Mouse (Mus musculus): ENCODE data around the gene Kcnma1. TPM values are rescaled to one million over a fixed set of nuclear protein-coding genes. Genes with fewer than 3 reads are reported as not detected.
A peak's percentile ranks its signal among the peaks of the same experiment; 100 is the strongest.

The Kcnma1 gene
- total RNA-seq, 2 experiments from 2014 or later = 131 to 138 TPM

- peak; percentile 21 to 71 for DNase-seq (ENCODE audit: low spot score in 2 of 2)
These were observed 539.2 kb downstream of the Kcnma1 start for GRCm38 (mm10) chr14:23475129-23475528.

- no peak for DNase-seq (ENCODE audit: low spot score in 2 of 2)
These were observed 544.2 kb downstream of the Kcnma1 start for GRCm38 (mm10) chr14:23470071-23470470.

- no peak for DNase-seq (ENCODE audit: low spot score in 2 of 2)
These were observed 549.2 kb downstream of the Kcnma1 start for GRCm38 (mm10) chr14:23465135-23465534.

GRCm38 (mm10) chr14:23458560-23458959 is 555.7 kb downstream of the Kcnma1 start:
- DNase-seq (ENCODE audit: low spot score in 2 of 2) = no peak

GRCm38 (mm10) chr14:23451681-23452080 is 562.6 kb downstream of the Kcnma1 start:
- DNase-seq (ENCODE audit: low spot score in 2 of 2) = no peak

GRCm38 (mm10) chr14:23437467-23437866 is 576.8 kb downstream of the Kcnma1 start:
- DNase-seq (ENCODE audit: low spot score in 2 of 2) = no peak

GRCm38 (mm10) chr14:23435861-23436260 is 578.4 kb downstream of the Kcnma1 start:
- DNase-seq (ENCODE audit: low spot score in 2 of 2) = no peak

GRCm38 (mm10) chr14:23430006-23430405 is 584.3 kb downstream of the Kcnma1 start:
- no peak for DNase-seq (ENCODE audit: low spot score in 2 of 2)

- DNase-seq (ENCODE audit: low spot score in 2 of 2) = peak in 1 of 2 experiments; percentile 35
These were observed 585.2 kb downstream of the Kcnma1 start for GRCm38 (mm10) chr14:23429043-23429442.

- no peak for DNase-seq (ENCODE audit: low spot score in 2 of 2)
These were observed 591.7 kb downstream of the Kcnma1 start for GRCm38 (mm10) chr14:23422481-23423040.

- DNase-seq (ENCODE audit: low spot score in 2 of 2) = peak in 1 of 2 experiments; percentile 10
These were observed 595.3 kb downstream of the Kcnma1 start for GRCm38 (mm10) chr14:23418955-23419354.

GRCm38 (mm10) chr14:23407051-23407450 is 607.2 kb downstream of the Kcnma1 start:
- DNase-seq (ENCODE audit: low spot score in 2 of 2) = no peak

- peak; percentile 27 to 82 for DNase-seq (ENCODE audit: low spot score in 2 of 2)
These were observed 613.4 kb downstream of the Kcnma1 start for GRCm38 (mm10) chr14:23400777-23401469.

- no peak for DNase-seq (ENCODE audit: low spot score in 2 of 2)
These were observed 616.6 kb downstream of the Kcnma1 start for GRCm38 (mm10) chr14:23397642-23398041.

- no peak for DNase-seq (ENCODE audit: low spot score in 2 of 2)
These were observed 622.7 kb downstream of the Kcnma1 start for GRCm38 (mm10) chr14:23391566-23391965.

- no peak for DNase-seq (ENCODE audit: low spot score in 2 of 2)
These were observed 623.5 kb downstream of the Kcnma1 start for GRCm38 (mm10) chr14:23390768-23391167.

GRCm38 (mm10) chr14:23390161-23390560 is 624.1 kb downstream of the Kcnma1 start:
- DNase-seq (ENCODE audit: low spot score in 2 of 2) = no peak

- no peak for DNase-seq (ENCODE audit: low spot score in 2 of 2)
These were observed 627.5 kb downstream of the Kcnma1 start for GRCm38 (mm10) chr14:23386786-23387185.

GRCm38 (mm10) chr14:23385776-23386608 is 628.3 kb downstream of the Kcnma1 start:
- DNase-seq (ENCODE audit: low spot score in 2 of 2) = no peak

- no peak for DNase-seq (ENCODE audit: low spot score in 2 of 2)
These were observed 635.8 kb downstream of the Kcnma1 start for GRCm38 (mm10) chr14:23378351-23379087.

- DNase-seq (ENCODE audit: low spot score in 2 of 2) = no peak
These were observed 642.3 kb downstream of the Kcnma1 start for GRCm38 (mm10) chr14:23372021-23372420.
